Mouse (Mus musculus) forebrain, postnatal 0 days (tissue): ENCODE data around the gene Snrpc. TPM values are rescaled to one million over a fixed set of nuclear protein-coding genes. Genes with fewer than 3 reads are reported as not detected.

ENCODE experiments used
- ATAC-seq: fragments of 200-750 bp; cut with Nextera tagmentation; 2 replicates; pipeline ENCODE4 v1.8.0; 2017; ENCODE audit warnings: mild to moderate bottlenecking, moderate library complexity
- DNase-seq: peaks from one replicate; pipeline ENCODE4 v3.0.0-alpha.2; 2015
- H3K27ac ChIP-seq: fragments of 300-500 bp; sonication (generic); 2 replicates; pipeline ENCODE4 v1.5.1; 2014; ENCODE audit warnings: low read depth, mild to moderate bottlenecking, antibody characterized with exemption, low read length, moderate library complexity, mixed read lengths
- H3K27me3 ChIP-seq: fragments of 300-500 bp; sonication (generic); 2 replicates; pipeline ENCODE4 v1.6.1; 2014; ENCODE audit warnings: mild to moderate bottlenecking, low read length, mixed read lengths; ENCODE audit not compliant: insufficient read depth
- H3K36me3 ChIP-seq: fragments of 300-500 bp; sonication (generic); 2 replicates; pipeline ENCODE4 v1.6.1; 2014; ENCODE audit warnings: mild to moderate bottlenecking, moderate library complexity; ENCODE audit not compliant: insufficient read depth
- H3K4me1 ChIP-seq: fragments of 300-500 bp; sonication (generic); 2 replicates; pipeline ENCODE4 v1.6.1; 2014; ENCODE audit warnings: antibody characterized with exemption; ENCODE audit not compliant: insufficient read depth
- H3K4me2 ChIP-seq: fragments of 300-500 bp; sonication (generic); 2 replicates; pipeline ENCODE4 v1.6.1; 2014; ENCODE audit warnings: low read depth, mild to moderate bottlenecking, moderate library complexity
- H3K4me3 ChIP-seq: fragments of 300-500 bp; sonication (generic); 2 replicates; pipeline ENCODE4 v1.5.1; 2014; ENCODE audit warnings: low read depth, low read length, mixed read lengths
- H3K9ac ChIP-seq: fragments of 300-500 bp; sonication (generic); 2 replicates; pipeline ENCODE4 v1.6.1; 2014; ENCODE audit warnings: mild to moderate bottlenecking
- H3K9me3 ChIP-seq: fragments of 300-500 bp; sonication (generic); 2 replicates; pipeline ENCODE4 v1.6.1; 2016; ENCODE audit warnings: low read length
- CTCF ChIP-seq: sonication (generic); IDR thresholded peaks from 2 replicates; pipeline ENCODE4 v1.5.1; 2016; ENCODE audit warnings: antibody characterized with exemption, control low read depth, low read depth
- WGBS: fragments of 180-500 bp; shearing (Covaris S2); extraction: QIAGEN DNeasy Blood & Tissue Kit; methylation state at CpG from one replicate; pipeline ENCODE4 v1.1.7; 2014; 5-methylcytosine and 5-hydroxymethylcytosine counted together
- polyA plus RNA-seq: library from polyadenylated mRNA; unstranded; fragments of >200 nt; fragmentation: Nextera tagmentation; extraction: Ambion mirVana; gene quantifications from 2 replicates; pipeline ENCODE4 v1.2.1, GENCODE M21; 2015
- total RNA-seq: library from RNA; depleted of rRNA; stranded (reverse); fragments of >200 nt; gene quantifications from 2 replicates; pipeline ENCODE4 v1.2.3, GENCODE M21; 2014; rRNA removed

The Snrpc gene
- total and polyA plus RNA-seq, 2 experiments from 2014 or later: 137 to 259 TPM

GRCm38 (mm10) chr17:27886499-27887210, 48.7 kb downstream of the Snrpc start:
- H3K27ac ChIP-seq: no peak overlapping the region
- peaks cover 67% of the 10 kb centered on the region for H3K36me3 ChIP-seq
- H3K4me2 ChIP-seq: no peak overlapping the region
- no peaks in the 10 kb centered on the region for H3K4me1 ChIP-seq
- no peaks in the 10 kb centered on the region for H3K9me3 ChIP-seq
- ATAC-seq (no peak), DNase-seq (no peak)
- H3K4me3 ChIP-seq: no peak overlapping the region
- WGBS: 80% methylated on average over 19 of the region's 19 CpGs
- H3K9ac ChIP-seq: no peak overlapping the region
- TF ChIP-seq CTCF: no peak
- no peaks in the 10 kb centered on the region for H3K27me3 ChIP-seq

Other genes starting within 250 kb of the Snrpc start
- 324 and 329 TPM in 2 replicates for gene Nudt3, start 214.7 kb upstream of the Snrpc start, total RNA-seq
- gene Nudt3, start 214.7 kb upstream of the Snrpc start, polyA plus RNA-seq: 249 TPM in 2 replicates
- not detected in 2 replicates for gene RPS10-NUDT3, start 202.9 kb upstream of the Snrpc start, total RNA-seq
- not detected in 2 replicates for gene RPS10-NUDT3, start 202.9 kb upstream of the Snrpc start, polyA plus RNA-seq
- gene Rps10, start 201.5 kb upstream of the Snrpc start, total RNA-seq: 1,348 and 1,517 TPM in 2 replicates
- gene Rps10, start 201.5 kb upstream of the Snrpc start, polyA plus RNA-seq: 502 and 620 TPM in 2 replicates
- gene Pacsin1, start 182.6 kb upstream of the Snrpc start, total RNA-seq: 29.3 and 38.7 TPM in 2 replicates
- gene Pacsin1, start 182.6 kb upstream of the Snrpc start, polyA plus RNA-seq: 42.5 and 62.5 TPM in 2 replicates
- 2.3 and 3.5 TPM in 2 replicates for gene Spdef, start 109.2 kb upstream of the Snrpc start, total RNA-seq
- 1.5 and 2.3 TPM in 2 replicates for gene Spdef, start 109.2 kb upstream of the Snrpc start, polyA plus RNA-seq
- 63.6 and 70.5 TPM in 2 replicates for gene D17Wsu92e, start 17.5 kb upstream of the Snrpc start, total RNA-seq
- 8.6 and 9.4 TPM in 2 replicates for gene D17Wsu92e, start 17.5 kb upstream of the Snrpc start, polyA plus RNA-seq
- gene Uhrf1bp1, start 18.3 kb downstream of the Snrpc start, total RNA-seq: 9.8 and 13.6 TPM in 2 replicates
- 2.1 and 2.6 TPM in 2 replicates for gene Uhrf1bp1, start 18.3 kb downstream of the Snrpc start, polyA plus RNA-seq
- 45.0 and 67.4 TPM in 2 replicates for gene Anks1, start 71.2 kb downstream of the Snrpc start, total RNA-seq
- gene Anks1, start 71.2 kb downstream of the Snrpc start, polyA plus RNA-seq: 16.8 and 21.1 TPM in 2 replicates
- 22.9 and 23.9 TPM in 2 replicates for gene Taf11, start 71.7 kb downstream of the Snrpc start, total RNA-seq
- 53.1 and 60.6 TPM in 2 replicates for gene Taf11, start 71.7 kb downstream of the Snrpc start, polyA plus RNA-seq
- 4.3 and 7.2 TPM in 2 replicates for gene Tcp11, start 242.5 kb downstream of the Snrpc start, total RNA-seq
- gene Tcp11, start 242.5 kb downstream of the Snrpc start, polyA plus RNA-seq: 1.7 and 2.9 TPM in 2 replicates